Mouse (Mus musculus): Measurements from ENCODE around the gene Slc12a3. TPM values are rescaled to one million over a fixed set of nuclear protein-coding genes. Genes with fewer than 3 reads are reported as not detected.

Slc12a3 gene
- not detected in 2 replicates for total RNA-seq (2014; rRNA removed)
- polyA plus RNA-seq (2015; fragmentation: Nextera tagmentation; extraction: Ambion mirVana): 0.05 and 0.17 TPM in 2 replicates

DNA sequence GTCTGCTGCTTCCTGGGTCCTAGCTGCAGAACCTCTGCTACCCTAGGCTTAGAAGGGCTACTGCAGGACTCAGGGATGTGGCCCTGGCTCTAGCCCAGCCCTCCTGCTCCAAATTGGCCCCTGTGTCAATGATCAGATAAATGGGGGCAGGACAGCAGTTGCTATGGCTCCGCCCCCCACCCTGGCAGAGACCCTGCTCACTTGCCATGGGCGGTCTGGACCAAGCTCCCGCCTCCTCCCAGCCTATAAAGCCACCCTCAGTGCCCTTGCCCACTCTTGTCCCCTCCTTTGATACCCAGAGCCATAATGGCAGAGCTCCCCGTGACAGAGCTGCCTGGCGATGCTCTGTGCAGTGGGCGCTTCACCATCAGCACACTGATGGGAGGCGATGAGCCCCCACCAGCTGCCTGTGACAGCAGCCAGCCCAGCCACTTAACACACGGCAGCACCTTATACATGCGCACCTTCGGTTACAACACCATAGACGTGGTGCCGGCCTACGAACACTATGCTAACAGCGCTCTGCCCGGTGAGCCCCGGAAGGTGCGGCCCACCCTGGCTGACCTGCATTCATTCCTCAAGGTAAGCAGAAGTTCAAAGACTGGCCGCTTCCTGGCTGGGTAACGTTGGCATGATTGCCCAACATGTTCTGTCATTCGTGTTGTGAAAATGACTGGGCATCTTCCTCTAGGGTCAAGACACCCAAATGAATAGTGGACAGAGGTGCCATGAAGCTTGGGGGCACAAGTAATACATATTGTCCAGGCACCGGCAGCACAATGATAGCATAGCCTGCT, at the start of gene Slc12a3:
Gene Slc12a3, plus strand, starts transcription at position 270 of the 797 bp plus-strand sequence.
- Histone ChIP-seq H3K27me3 (ENCODE audit: insufficient read depth, low read length) (no peaks in the 10 kb centered on the region), H3K4me1 (ENCODE audit: insufficient read depth, low read length) (no peaks in the 10 kb centered on the region), H3K36me3 (ENCODE audit: insufficient read depth, low read length) (no peaks in the 10 kb centered on the region; the same call in 1 of the 2 replicates), H3K9ac (replicated peaks; ENCODE audit: low read length, poor library complexity, severe bottlenecking) (no peak within 1 kb of the TSS), H3K9me3 (ENCODE audit: low read length) (no peaks in the 10 kb centered on the region), H3K4me3 (ENCODE audit: low read depth, low read length) (no peak within 1 kb of the TSS), H3K27ac (ENCODE audit: low read depth, low read length) (no peak within 1 kb of the TSS), H3K4me2 (ENCODE audit: low read depth, low read length, poor library complexity, severe bottlenecking) (no peak within 1 kb of the TSS)
- ATAC-seq (ENCODE audit: low FRiP score) (no peak), DNase-seq (ENCODE audit: low spot score) (no peak)
- WGBS: 82% methylated on average over 21 of the region's 21 CpGs
- TF ChIP-seq CTCF (IDR thresholded peaks at IDR 0.05): no peak

DNA sequence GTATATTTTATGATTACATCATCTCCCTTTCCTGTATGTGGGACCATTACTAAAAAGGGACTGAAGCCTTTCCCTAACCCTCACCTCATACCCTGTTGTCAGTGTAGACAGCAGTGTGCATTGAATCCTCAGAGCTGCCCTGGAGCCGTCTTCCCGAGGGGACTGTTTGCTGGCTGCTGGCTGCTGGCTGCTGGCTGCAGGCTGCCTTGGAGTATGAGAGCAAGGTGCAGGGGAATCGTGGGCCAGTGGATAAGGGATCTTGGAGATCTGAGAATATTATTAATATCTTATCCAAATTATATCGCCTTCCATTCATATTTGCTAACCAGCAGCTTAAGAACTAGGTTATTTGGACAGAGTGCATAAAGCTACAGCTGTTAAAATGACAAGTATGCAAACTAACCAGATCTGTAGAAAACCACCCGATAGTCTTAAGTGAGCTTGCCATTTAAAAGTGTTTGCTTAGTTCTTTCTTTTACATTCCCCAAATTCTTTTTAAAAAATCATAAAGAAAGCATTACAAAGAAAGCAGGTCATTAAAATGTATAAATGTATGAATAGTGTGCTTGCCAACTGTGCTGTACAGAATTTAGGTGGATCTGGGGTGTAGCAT, 48.9 kb upstream of the Slc12a3 start:
- DNase-seq (ENCODE audit: low spot score) (no peak), ATAC-seq (ENCODE audit: low FRiP score) (no peak)
- no peak overlapping the region for H3K4me2 ChIP-seq (ENCODE audit: low read depth, low read length, poor library complexity, severe bottlenecking)
- 66% methylated on average over 5 of the region's 5 CpGs for WGBS
- H3K27me3 ChIP-seq (ENCODE audit: insufficient read depth, low read length): no peaks in the 10 kb centered on the region
- no peak overlapping the region for H3K27ac ChIP-seq (ENCODE audit: low read depth, low read length)
- no peaks in the 10 kb centered on the region; the same call in 1 of the 2 replicates for H3K36me3 ChIP-seq (ENCODE audit: insufficient read depth, low read length)
- no peak for TF ChIP-seq CTCF (IDR thresholded peaks at IDR 0.05)
- no peak overlapping the region for H3K4me3 ChIP-seq (ENCODE audit: low read depth, low read length)
- H3K4me1 ChIP-seq (ENCODE audit: insufficient read depth, low read length): no peaks in the 10 kb centered on the region
- H3K9me3 ChIP-seq (ENCODE audit: low read length): no peaks in the 10 kb centered on the region
- no peak overlapping the region for H3K9ac ChIP-seq (replicated peaks; ENCODE audit: low read length, poor library complexity, severe bottlenecking)

DNA sequence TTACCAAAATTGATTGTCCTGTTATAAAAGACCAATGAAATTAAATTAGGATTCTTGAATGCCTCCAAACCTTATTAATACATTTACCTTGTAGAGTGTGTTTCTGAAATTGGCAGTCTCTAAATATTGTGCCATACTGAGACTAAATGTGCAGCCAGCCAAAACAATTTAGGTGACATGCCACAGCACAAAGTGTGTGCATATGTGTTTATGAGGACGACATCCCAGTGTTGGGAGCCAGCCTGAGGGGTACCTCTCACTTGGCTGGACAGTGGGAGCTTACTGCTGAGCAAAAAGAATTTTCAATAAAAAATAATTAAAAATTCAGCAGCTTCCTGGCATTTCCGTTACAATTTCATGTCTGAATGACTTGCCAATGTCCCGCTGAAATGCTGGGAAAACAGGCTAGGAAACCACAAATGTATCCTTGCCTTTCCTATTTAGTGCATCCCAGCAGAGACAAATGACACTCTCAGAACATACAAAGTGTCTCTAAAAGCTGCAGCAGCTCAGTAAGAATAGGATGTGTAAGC, 46.5 kb upstream of the Slc12a3 start:
- H3K9me3 ChIP-seq (ENCODE audit: low read length): no peaks in the 10 kb centered on the region
- DNase-seq (ENCODE audit: low spot score) (peak; percentile 43), ATAC-seq (ENCODE audit: low FRiP score) (no peak)
- no peak overlapping the region for H3K4me2 ChIP-seq (ENCODE audit: low read depth, low read length, poor library complexity, severe bottlenecking)
- no peak overlapping the region for H3K27ac ChIP-seq (ENCODE audit: low read depth, low read length)
- no peaks in the 10 kb centered on the region for H3K4me1 ChIP-seq (ENCODE audit: insufficient read depth, low read length)
- WGBS: 72% methylated on average over 3 of the region's 3 CpGs
- no peaks in the 10 kb centered on the region for H3K27me3 ChIP-seq (ENCODE audit: insufficient read depth, low read length)
- peaks cover 1% of the 10 kb centered on the region; the same call in 1 of the 2 replicates for H3K36me3 ChIP-seq (ENCODE audit: insufficient read depth, low read length)
- no peak overlapping the region for H3K4me3 ChIP-seq (ENCODE audit: low read depth, low read length)
- TF ChIP-seq CTCF (IDR thresholded peaks at IDR 0.05): no peak
- H3K9ac ChIP-seq (replicated peaks; ENCODE audit: low read length, poor library complexity, severe bottlenecking): no peak overlapping the region

DNA sequence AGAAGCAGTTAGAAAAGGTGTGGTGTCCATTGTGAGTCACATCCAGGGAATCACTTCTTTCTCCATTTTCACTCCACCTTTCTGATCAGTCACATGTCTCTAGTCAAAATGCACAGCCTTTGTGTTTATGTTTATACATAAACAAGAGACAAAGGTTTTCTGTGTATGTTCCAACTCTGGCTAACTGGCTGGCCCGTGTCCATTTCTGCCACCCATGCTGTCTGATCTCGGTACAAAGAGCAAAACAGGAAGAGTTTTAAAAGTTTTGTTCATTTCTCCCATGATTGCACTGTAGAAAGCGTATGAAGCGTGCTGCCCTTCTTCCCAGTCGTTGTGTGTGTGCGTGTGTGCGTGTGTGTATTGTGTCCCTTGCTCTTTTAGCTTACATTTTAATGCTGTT, 44.8 kb upstream of the Slc12a3 start:
- Histone ChIP-seq H3K9me3 (ENCODE audit: low read length) (no peaks in the 10 kb centered on the region), H3K4me1 (ENCODE audit: insufficient read depth, low read length) (no peaks in the 10 kb centered on the region), H3K36me3 (ENCODE audit: insufficient read depth, low read length) (peaks cover 3% of the 10 kb centered on the region; the same call in 1 of the 2 replicates), H3K4me3 (ENCODE audit: low read depth, low read length) (no peak overlapping the region), H3K4me2 (ENCODE audit: low read depth, low read length, poor library complexity, severe bottlenecking) (no peak overlapping the region), H3K27ac (ENCODE audit: low read depth, low read length) (no peak overlapping the region), H3K27me3 (ENCODE audit: insufficient read depth, low read length) (no peaks in the 10 kb centered on the region), H3K9ac (replicated peaks; ENCODE audit: low read length, poor library complexity, severe bottlenecking) (no peak overlapping the region)
- TF ChIP-seq CTCF (IDR thresholded peaks at IDR 0.05): no peak
- no peak for ATAC-seq (ENCODE audit: low FRiP score)
- 84% methylated on average over 7 of the region's 7 CpGs for WGBS
- DNase-seq (ENCODE audit: low spot score): no peak

DNA sequence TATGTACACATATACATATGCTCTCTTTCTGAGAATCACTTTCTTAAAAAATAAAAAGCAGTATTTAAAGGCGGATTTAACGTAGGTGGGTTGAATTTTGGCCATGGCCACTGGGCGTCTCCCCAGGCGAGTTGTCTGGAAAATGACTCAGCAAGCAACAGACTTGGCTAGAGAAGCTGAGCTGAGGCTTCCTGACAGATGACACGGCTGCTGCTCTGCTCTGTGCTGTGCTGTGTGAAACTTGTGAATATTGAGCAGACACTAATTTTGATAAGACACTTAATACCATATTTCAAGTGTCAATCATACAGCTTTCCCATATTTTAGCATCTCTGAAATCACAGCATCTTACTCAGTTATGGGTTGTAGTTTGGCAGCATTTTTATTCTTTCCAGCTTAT, 38.4 kb upstream of the Slc12a3 start:
- no peak overlapping the region for H3K4me2 ChIP-seq (ENCODE audit: low read depth, low read length, poor library complexity, severe bottlenecking)
- ATAC-seq (ENCODE audit: low FRiP score) (no peak), DNase-seq (ENCODE audit: low spot score) (no peak)
- H3K9me3 ChIP-seq (ENCODE audit: low read length): no peaks in the 10 kb centered on the region
- H3K4me3 ChIP-seq (ENCODE audit: low read depth, low read length): no peak overlapping the region
- no peak for TF ChIP-seq CTCF (IDR thresholded peaks at IDR 0.05)
- H3K27me3 ChIP-seq (ENCODE audit: insufficient read depth, low read length): no peaks in the 10 kb centered on the region
- H3K4me1 ChIP-seq (ENCODE audit: insufficient read depth, low read length): no peaks in the 10 kb centered on the region
- no peak overlapping the region for H3K9ac ChIP-seq (replicated peaks; ENCODE audit: low read length, poor library complexity, severe bottlenecking)
- H3K27ac ChIP-seq (ENCODE audit: low read depth, low read length): no peak overlapping the region
- H3K36me3 ChIP-seq (ENCODE audit: insufficient read depth, low read length): peaks cover 30% of the 10 kb centered on the region
- 91% methylated on average over 5 of the region's 5 CpGs for WGBS

DNA sequence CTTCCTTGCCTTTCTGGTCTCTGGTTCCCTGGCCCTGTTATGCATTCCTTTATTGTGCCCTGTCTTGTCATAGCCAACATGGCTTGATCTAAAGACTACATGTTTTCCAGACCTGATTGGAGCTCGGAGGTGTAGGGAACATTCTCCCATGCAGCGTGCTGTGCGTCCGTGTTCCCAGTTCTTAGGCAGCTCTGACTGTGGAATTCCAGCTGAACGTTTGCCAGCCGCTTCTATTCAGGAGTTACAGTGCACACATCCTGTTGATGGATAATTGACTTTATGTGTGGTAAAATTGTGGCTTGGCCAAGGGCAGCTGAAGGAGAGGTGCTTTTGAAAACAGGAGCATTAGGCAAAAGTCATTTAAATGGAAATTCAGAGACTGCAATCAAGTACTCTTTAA, 36.9 kb upstream of the Slc12a3 start:
- no peaks in the 10 kb centered on the region for H3K4me1 ChIP-seq (ENCODE audit: insufficient read depth, low read length)
- peaks cover 38% of the 10 kb centered on the region for H3K36me3 ChIP-seq (ENCODE audit: insufficient read depth, low read length)
- H3K9ac ChIP-seq (replicated peaks; ENCODE audit: low read length, poor library complexity, severe bottlenecking): no peak overlapping the region
- no peaks in the 10 kb centered on the region for H3K9me3 ChIP-seq (ENCODE audit: low read length)
- DNase-seq (ENCODE audit: low spot score): peak; percentile 35
- 60% methylated on average over 6 of the region's 6 CpGs for WGBS
- H3K27ac ChIP-seq (ENCODE audit: low read depth, low read length): peak overlapping the region; percentile 32; the same call in 1 of the 2 replicates
- no peak for TF ChIP-seq CTCF (IDR thresholded peaks at IDR 0.05)
- H3K4me3 ChIP-seq (ENCODE audit: low read depth, low read length): no peak overlapping the region
- no peak for ATAC-seq (ENCODE audit: low FRiP score)
- H3K4me2 ChIP-seq (ENCODE audit: low read depth, low read length, poor library complexity, severe bottlenecking): no peak overlapping the region
- H3K27me3 ChIP-seq (ENCODE audit: insufficient read depth, low read length): no peaks in the 10 kb centered on the region
